Mouse (Mus musculus): Measurements from ENCODE around the gene Cdk2.
"Not testable (repeated sequence)": the region's sequence is repeated elsewhere in the genome, so short reads cannot be mapped to it uniquely, and the experiment has no call there.

The Cdk2 gene

GRCm38 (mm10) chr10:128704491-128705316 is at the start of gene Cdk2:
Gene Cdk2 (minus strand): TSS chr10:128705031.
- peak; percentile 91 to 93 for DNase-seq (ENCODE audit: low spot score in 2 of 2)

GRCm38 (mm10) chr10:128748252-128748864 is 43.5 kb upstream of the Cdk2 start:
- peak; percentile 68 to 78 for DNase-seq (ENCODE audit: low spot score in 2 of 2)

GRCm38 (mm10) chr10:128747646-128748251 is 42.9 kb upstream of the Cdk2 start, which contains the start of gene Pym1:
Gene Pym1 (plus strand): TSS chr10:128747889.
- DNase-seq (ENCODE audit: low spot score in 2 of 2): peak; percentile 88 to 91

GRCm38 (mm10) chr10:128746972-128747645 is 42.3 kb upstream of the Cdk2 start:
- DNase-seq (ENCODE audit: low spot score in 2 of 2): no peak

- peak; percentile 92 to 93 for DNase-seq (ENCODE audit: low spot score in 2 of 2)
Observed at GRCm38 (mm10) chr10:128745946-128746613, 41.2 kb upstream of the Cdk2 start.

GRCm38 (mm10) chr10:128744680-128745601 is 40.1 kb upstream of the Cdk2 start, which contains the start of gene Dgka:
Gene Dgka (minus strand): TSS chr10:128744855.
- DNase-seq (ENCODE audit: low spot score in 2 of 2): peak; percentile 73 to 79

- peak in 1 of 2 experiments; percentile 18 for DNase-seq (ENCODE audit: low spot score in 2 of 2)
Observed at GRCm38 (mm10) chr10:128744211-128744610, 39.4 kb upstream of the Cdk2 start.

- DNase-seq (ENCODE audit: low spot score in 2 of 2): peak; percentile 53 to 59
Observed at GRCm38 (mm10) chr10:128743791-128744191, 39.0 kb upstream of the Cdk2 start.

- DNase-seq (ENCODE audit: low spot score in 2 of 2): peak in 1 of 2 experiments; percentile 49
Observed at GRCm38 (mm10) chr10:128743235-128743634, 38.4 kb upstream of the Cdk2 start.

GRCm38 (mm10) chr10:128742616-128743015 is 37.8 kb upstream of the Cdk2 start:
- DNase-seq (ENCODE audit: low spot score in 2 of 2): no peak

GRCm38 (mm10) chr10:128740296-128740695 is 35.5 kb upstream of the Cdk2 start:
- no peak for DNase-seq (ENCODE audit: low spot score in 2 of 2)

- no peak for DNase-seq (ENCODE audit: low spot score in 2 of 2)
Observed at GRCm38 (mm10) chr10:128737435-128737834, 32.6 kb upstream of the Cdk2 start.

GRCm38 (mm10) chr10:128731992-128732391 is 27.2 kb upstream of the Cdk2 start:
- DNase-seq (ENCODE audit: low spot score in 2 of 2): no peak

- peak; percentile 47 to 60 for DNase-seq (ENCODE audit: low spot score in 2 of 2)
Observed at GRCm38 (mm10) chr10:128731002-128731433, 26.2 kb upstream of the Cdk2 start.

- no peak for DNase-seq (ENCODE audit: low spot score in 2 of 2)
Observed at GRCm38 (mm10) chr10:128728059-128728458, 23.2 kb upstream of the Cdk2 start.

- not testable (repeated sequence) for DNase-seq (ENCODE audit: low spot score in 2 of 2)
Observed at GRCm38 (mm10) chr10:128725466-128725865, 20.6 kb upstream of the Cdk2 start.

GRCm38 (mm10) chr10:128715559-128716537 is 11.0 kb upstream of the Cdk2 start:
- DNase-seq (ENCODE audit: low spot score in 2 of 2): peak; percentile 79 to 82

GRCm38 (mm10) chr10:128711318-128711717 is 6.5 kb upstream of the Cdk2 start:
- not testable (repeated sequence) for DNase-seq (ENCODE audit: low spot score in 2 of 2)

- DNase-seq (ENCODE audit: low spot score in 2 of 2): no peak
Observed at GRCm38 (mm10) chr10:128705317-128705693, 474 bp upstream of the Cdk2 start.
